Comparison of ENCODE assay signal across 8 mouse cellular contexts in the genomic region with DNA sequence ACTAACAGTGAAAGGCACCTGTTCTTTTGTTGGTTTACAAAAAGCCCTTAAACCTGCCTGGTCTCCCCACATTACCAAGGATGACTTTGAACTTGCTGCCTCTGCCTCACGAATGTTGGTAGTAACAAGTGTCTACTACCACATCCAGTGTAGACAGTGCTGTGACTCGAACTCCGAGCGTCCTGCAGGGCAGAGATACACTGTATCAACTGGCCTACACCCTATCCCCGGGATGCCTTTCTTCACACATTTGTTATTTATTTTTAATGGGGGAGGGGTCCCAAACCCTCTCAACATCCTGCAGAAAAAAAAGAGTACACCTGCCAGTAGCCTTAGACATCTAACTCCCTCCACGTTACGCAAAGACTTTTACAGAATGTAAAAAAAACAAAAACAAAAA. TPM values are rescaled to one million over a fixed set of nuclear protein-coding genes. Genes with fewer than 3 reads are reported as not detected.
A peak's percentile ranks its signal among the peaks of the same experiment; 100 is the strongest.
DNase-seq lines count a peak whose midpoint lies in the region; ATAC-seq and TF ChIP-seq lines count a peak whose summit lies in the region.

No protein-coding gene starts in this region.

- peak overlapping the region; percentile 96 for H3K4me3 ChIP-seq in testis, adult 2 months (ENCODE audit: control insufficient read depth, low read depth, low read length)
- H3K4me3 ChIP-seq in limb, embryonic 11.5 days (ENCODE audit: low read depth, low read length), result peak overlapping the region; percentile 75
- H3K4me3 ChIP-seq in stomach, embryonic 15.5 days (replicated peaks), result peak overlapping the region; percentile 86

- 13% methylated on average over 7 of the region's 7 CpGs for WGBS in limb, embryonic 11.5 days
- 6% methylated on average over 7 of the region's 7 CpGs for WGBS in stomach, embryonic 15.5 days

- H3K9me3 ChIP-seq in limb, embryonic 11.5 days (ENCODE audit: control insufficient read depth, low read length), result no peaks in the 10 kb centered on the region
- no peaks in the 10 kb centered on the region for H3K9me3 ChIP-seq in stomach, embryonic 15.5 days

- peak overlapping the region; percentile 93; the same call in 1 of the 2 replicates for H3K27ac ChIP-seq in testis, adult 2 months (ENCODE audit: control insufficient read depth, insufficient read depth, low read depth, low read length)
- H3K27ac ChIP-seq in limb, embryonic 11.5 days (replicated peaks; ENCODE audit: low read depth, low read length), result no peak overlapping the region
- peak overlapping the region; percentile 90; the same call in 1 of the 2 replicates for H3K27ac ChIP-seq in stomach, embryonic 15.5 days

- peak overlapping the region; percentile 77 for H3K4me2 ChIP-seq in limb, embryonic 11.5 days (ENCODE audit: low read depth, severe bottlenecking)
- H3K4me2 ChIP-seq in stomach, embryonic 15.5 days, result peak overlapping the region; percentile 79

- TF ChIP-seq CTCF in testis, adult 2 months (IDR thresholded peaks at IDR 0.05; ENCODE audit: control insufficient read depth, insufficient read depth, insufficient replicate concordance, low read depth, low read length), result no peak

- H3K4me1 ChIP-seq in testis, adult 2 months (ENCODE audit: control insufficient read depth, insufficient read depth, low read length), result peaks cover 3% of the 10 kb centered on the region
- H3K4me1 ChIP-seq in limb, embryonic 11.5 days (ENCODE audit: control insufficient read depth, insufficient read depth, low read length), result peaks cover 10% of the 10 kb centered on the region; the same call in 1 of the 2 replicates
- H3K4me1 ChIP-seq in stomach, embryonic 15.5 days, result peaks cover 16% of the 10 kb centered on the region

- peaks cover 2% of the 10 kb centered on the region; the same call in 1 of the 2 replicates for H3K36me3 ChIP-seq in testis, adult 2 months (ENCODE audit: control insufficient read depth, insufficient read depth, low read length)
- peaks cover 3% of the 10 kb centered on the region; the same call in 1 of the 2 replicates for H3K36me3 ChIP-seq in limb, embryonic 11.5 days (ENCODE audit: control insufficient read depth, insufficient read depth, low read length)
- H3K36me3 ChIP-seq in stomach, embryonic 15.5 days, result peaks cover 5% of the 10 kb centered on the region; the same call in 1 of the 2 replicates

- TF ChIP-seq POLR2A in testis, adult 2 months (IDR thresholded peaks at IDR 0.05; ENCODE audit: control insufficient read depth, low read depth, low read length), result no peak

- peak overlapping the region; percentile 84 for H3K9ac ChIP-seq in limb, embryonic 11.5 days (ENCODE audit: low read length)
- H3K9ac ChIP-seq in stomach, embryonic 15.5 days, result peak overlapping the region; percentile 69; the same call in 1 of the 2 replicates

- DNase-seq in cerebellum, adult 9-10 months, result peak; percentile 47
- no peak for DNase-seq in cerebellum, adult 8-10 months
- DNase-seq in testis, postnatal 10 days (ENCODE audit: low spot score), result no peak
- DNase-seq in limb, embryonic 11.5 days (ENCODE audit: low spot score), result no peak
- DNase-seq in left cerebral cortex, adult 8-10 months (ENCODE audit: low spot score in 2 of 2), result no peak

- no peaks in the 10 kb centered on the region for H3K27me3 ChIP-seq in testis, adult 2 months (ENCODE audit: control insufficient read depth, insufficient read depth, low read length)
- H3K27me3 ChIP-seq in limb, embryonic 11.5 days (ENCODE audit: control insufficient read depth, insufficient read depth, low read length), result no peaks in the 10 kb centered on the region
- H3K27me3 ChIP-seq in stomach, embryonic 15.5 days (replicated peaks), result no peaks in the 10 kb centered on the region

- ATAC-seq in limb, embryonic 11.5 days (ENCODE audit: insufficient number of reproducible peaks, low FRiP score, low TSS enrichment, low read depth), result no peak
- no peak for ATAC-seq in stomach, embryonic 15.5 days (ENCODE audit: insufficient read depth, low FRiP score, low read depth)
- no peak for ATAC-seq in erythroid progenitor cell, adult 5-6 weeks (replicated peaks; ENCODE audit: low FRiP score, poor library complexity, severe bottlenecking)

RNA-seq across cellular contexts. Expression of gene Pcgf6, which starts 0.9 kb away (rescaled TPM):
- 31.8 and 31.9 TPM in 2 replicates for polyA plus RNA-seq in testis, adult 2 months (2012; rRNA removed)
- 36.5 and 38.9 TPM in 2 replicates for polyA plus RNA-seq in limb, embryonic 11.5 days (2014; fragmentation: Nextera tagmentation; extraction: Ambion mirVana)
- polyA plus RNA-seq in stomach, embryonic 15.5 days (2015; fragmentation: Nextera tagmentation; extraction: Ambion mirVana), result 16.6 and 18.7 TPM in 2 replicates
- total RNA-seq in left cerebral cortex, adult 8-10 months (2022), result 10 to 100 TPM; 14.4 to 15.8 (median 15.1) TPM
- 6.7 and 8.6 TPM in 2 replicates for total RNA-seq in erythroid progenitor cell, adult 5-6 weeks (2015; ENCODE audit: low replicate concordance)
- total RNA-seq in erythroid progenitor cell, adult 5-6 weeks (2017; ENCODE audit: low replicate concordance), result 0.61 and 1.4 TPM in 2 replicates

RNA-seq across cellular contexts. Expression of gene Taf5, which starts 17.7 kb away (rescaled TPM):
- polyA plus RNA-seq in testis, adult 2 months (2012; rRNA removed), result 4.4 and 4.9 TPM in 2 replicates
- 11.8 and 12.3 TPM in 2 replicates for polyA plus RNA-seq in limb, embryonic 11.5 days (2014; fragmentation: Nextera tagmentation; extraction: Ambion mirVana)
- polyA plus RNA-seq in stomach, embryonic 15.5 days (2015; fragmentation: Nextera tagmentation; extraction: Ambion mirVana), result 4.5 and 5.1 TPM in 2 replicates
- 1 to 10 TPM; 4.8 to 6.0 (median 5.3) TPM for total RNA-seq in left cerebral cortex, adult 8-10 months (2022)
- 19.5 and 19.7 TPM in 2 replicates for total RNA-seq in erythroid progenitor cell, adult 5-6 weeks (2015; ENCODE audit: low replicate concordance)
- 26.1 and 28.5 TPM in 2 replicates for total RNA-seq in erythroid progenitor cell, adult 5-6 weeks (2017; ENCODE audit: low replicate concordance)

RNA-seq across cellular contexts. Expression of gene Nt5c2, which starts 34.9 kb away (rescaled TPM):
- 38.0 and 38.6 TPM in 2 replicates for polyA plus RNA-seq in testis, adult 2 months (2012; rRNA removed)
- polyA plus RNA-seq in limb, embryonic 11.5 days (2014; fragmentation: Nextera tagmentation; extraction: Ambion mirVana), result 75.2 and 94.6 TPM in 2 replicates
- polyA plus RNA-seq in stomach, embryonic 15.5 days (2015; fragmentation: Nextera tagmentation; extraction: Ambion mirVana), result 69.4 and 76.6 TPM in 2 replicates
- total RNA-seq in left cerebral cortex, adult 8-10 months (2022), result 10 to 100 TPM; 70.8 to 83.9 (median 82.1) TPM
- total RNA-seq in erythroid progenitor cell, adult 5-6 weeks (2015; ENCODE audit: low replicate concordance), result 26.4 and 41.4 TPM in 2 replicates
- 34.8 and 47.9 TPM in 2 replicates for total RNA-seq in erythroid progenitor cell, adult 5-6 weeks (2017; ENCODE audit: low replicate concordance)

RNA-seq across cellular contexts. Expression of gene Ina, which starts 35.3 kb away (rescaled TPM):
- 0.35 and 0.37 TPM in 2 replicates for polyA plus RNA-seq in testis, adult 2 months (2012; rRNA removed)
- polyA plus RNA-seq in limb, embryonic 11.5 days (2014; fragmentation: Nextera tagmentation; extraction: Ambion mirVana), result 0.35 and 0.44 TPM in 2 replicates
- polyA plus RNA-seq in stomach, embryonic 15.5 days (2015; fragmentation: Nextera tagmentation; extraction: Ambion mirVana), result 11.9 and 13.7 TPM in 2 replicates
- total RNA-seq in left cerebral cortex, adult 8-10 months (2022), result 100 to 1,000 TPM; 175 to 187 (median 178) TPM
- total RNA-seq in erythroid progenitor cell, adult 5-6 weeks (2015; ENCODE audit: low replicate concordance), result not detected in 2 replicates
- total RNA-seq in erythroid progenitor cell, adult 5-6 weeks (2017; ENCODE audit: low replicate concordance), result not detected in 2 replicates

RNA-seq across cellular contexts. Expression of gene Usmg5, which starts 40.6 kb away (rescaled TPM):
- 104 and 138 TPM in 2 replicates for polyA plus RNA-seq in testis, adult 2 months (2012; rRNA removed)
- polyA plus RNA-seq in limb, embryonic 11.5 days (2014; fragmentation: Nextera tagmentation; extraction: Ambion mirVana), result 1,237 and 1,330 TPM in 2 replicates
- 1,167 and 1,215 TPM in 2 replicates for polyA plus RNA-seq in stomach, embryonic 15.5 days (2015; fragmentation: Nextera tagmentation; extraction: Ambion mirVana)
- total RNA-seq in left cerebral cortex, adult 8-10 months (2022), result 100 to 1,000 TPM; 772 to 821 (median 786) TPM
- 215 and 274 TPM in 2 replicates for total RNA-seq in erythroid progenitor cell, adult 5-6 weeks (2015; ENCODE audit: low replicate concordance)
- 74.4 and 133 TPM in 2 replicates for total RNA-seq in erythroid progenitor cell, adult 5-6 weeks (2017; ENCODE audit: low replicate concordance)
